Mouse (Mus musculus) spleen, adult 2 months (tissue): ENCODE results near the gene Gm10491.

ENCODE experiments used
- CTCF ChIP-seq: fragments of 200-500 bp; IDR thresholded peaks from 2 replicates; pipeline ENCODE4 v1.5.1; 2011; ENCODE audit warnings: mild to moderate bottlenecking, inconsistent platforms; ENCODE audit not compliant: insufficient read depth, insufficient read length, insufficient replicate concordance; ENCODE audit errors: extremely low read depth
- POLR2A ChIP-seq: fragments of 200-500 bp; IDR thresholded peaks from 2 replicates; pipeline ENCODE4 v1.6.1; 2011; ENCODE audit warnings: low read depth, low read length, inconsistent platforms

DNA sequence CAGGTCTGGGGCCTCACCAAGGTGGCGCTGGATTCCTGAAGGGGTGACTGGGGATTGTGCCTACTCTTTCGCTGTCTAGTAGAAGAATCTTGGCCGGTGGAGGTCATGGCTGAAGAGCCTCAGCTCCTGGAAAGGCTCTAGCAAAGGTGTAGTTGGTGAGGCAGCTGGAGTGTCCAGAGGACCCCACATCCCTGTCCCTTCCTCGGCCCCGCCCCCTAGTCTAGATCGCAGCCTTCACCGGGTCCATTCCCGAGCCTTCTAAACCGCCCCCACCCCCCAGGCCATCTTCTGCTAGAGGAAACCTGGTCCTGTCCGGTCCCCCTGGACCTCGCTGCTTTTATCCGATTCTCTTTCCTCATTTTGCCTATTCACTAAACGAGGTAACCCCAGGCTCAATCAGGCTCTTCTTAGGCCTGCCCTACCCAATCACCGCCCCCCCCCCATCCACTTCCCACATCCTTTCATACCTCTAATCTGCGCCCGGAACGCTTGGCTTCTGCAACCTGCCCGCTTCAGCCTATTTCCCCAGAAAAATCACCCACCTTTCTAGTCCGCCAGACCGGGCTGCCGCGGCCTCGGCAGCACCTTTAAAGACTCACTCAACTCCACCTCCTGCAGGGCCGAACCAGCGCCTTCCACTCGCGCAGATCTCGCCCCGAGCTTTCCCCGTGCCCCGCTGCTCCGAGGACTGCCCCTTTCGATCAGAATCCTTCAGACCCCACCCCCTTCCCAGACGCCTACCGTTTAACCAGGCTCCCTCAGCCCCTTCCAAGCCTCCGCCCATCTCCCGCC, 39.7 kb upstream of the Gm10491 start, which contains the start of gene Hdac6:
- TF ChIP-seq CTCF (no peak), POLR2A (no peak)
